Mouse (Mus musculus): ENCODE results near the gene Amh. TPM values are rescaled to one million over a fixed set of nuclear protein-coding genes. Genes with fewer than 3 reads are reported as not detected.

Amh gene
- polyA plus RNA-seq, 1 experiment = 0.62 TPM

DNA sequence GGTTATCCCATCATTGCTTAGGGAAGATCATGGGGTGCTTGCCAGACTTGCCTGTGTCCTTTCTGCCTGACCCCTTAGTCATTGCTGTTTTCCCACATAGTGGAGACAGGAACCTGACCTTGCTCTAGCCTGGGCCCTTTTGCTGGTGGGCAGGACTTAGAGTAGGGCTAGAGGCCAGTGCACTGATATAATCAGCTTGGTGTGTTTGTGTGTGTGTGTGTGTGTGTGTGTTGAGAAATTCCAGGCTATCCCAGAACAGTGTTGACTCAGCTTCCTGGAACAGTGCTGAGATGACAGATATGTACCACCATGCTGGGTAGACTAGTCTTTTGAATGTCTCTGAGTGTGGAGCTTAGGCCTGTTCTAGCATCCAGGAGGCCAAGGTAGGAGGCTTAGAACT is 25.5 kb upstream of the Amh start:
- no peak for DNase-seq
- Histone ChIP-seq H3K4me3 (replicated peaks; ENCODE audit: extremely low read depth, low read depth, low read length) (no peak overlapping the region), H3K4me1 (ENCODE audit: control insufficient read depth, insufficient read depth, low read length) (no peaks in the 10 kb centered on the region)
- TF ChIP-seq CTCF (IDR thresholded peaks at IDR 0.05; ENCODE audit: insufficient read depth, low read length) (no peak), POLR2A (IDR thresholded peaks at IDR 0.05; ENCODE audit: borderline replicate concordance, extremely low read depth, low read depth, low read length) (no peak)

DNA sequence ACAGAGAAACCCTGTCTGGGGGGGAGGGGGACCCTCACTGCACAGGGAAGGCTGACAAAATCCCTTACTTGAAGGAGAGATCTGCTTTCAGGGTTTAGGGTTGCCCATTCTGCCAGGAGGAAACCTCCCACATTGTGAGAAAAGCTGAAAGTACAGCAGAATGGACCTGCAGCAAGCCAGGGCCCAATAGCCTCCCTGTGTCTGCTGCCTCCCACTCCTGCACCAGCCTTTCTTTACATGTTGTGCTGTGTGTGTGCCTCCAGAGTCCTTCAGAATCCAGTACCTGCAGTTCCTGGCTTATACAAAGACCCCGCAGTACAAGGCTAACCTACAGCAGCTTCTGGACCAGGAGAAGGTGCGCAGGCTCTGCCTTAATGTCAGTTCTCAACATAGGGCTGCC is 20.7 kb upstream of the Amh start:
- no peak for TF ChIP-seq CTCF (IDR thresholded peaks at IDR 0.05; ENCODE audit: insufficient read depth, low read length)
- no peak for TF ChIP-seq POLR2A (IDR thresholded peaks at IDR 0.05; ENCODE audit: borderline replicate concordance, extremely low read depth, low read depth, low read length)
- no peak overlapping the region for H3K4me3 ChIP-seq (replicated peaks; ENCODE audit: extremely low read depth, low read depth, low read length)
- 98% methylated on average over 2 of the region's 2 CpGs for WGBS
- DNase-seq = no peak
- no peaks in the 10 kb centered on the region for H3K4me1 ChIP-seq (ENCODE audit: control insufficient read depth, insufficient read depth, low read length)

DNA sequence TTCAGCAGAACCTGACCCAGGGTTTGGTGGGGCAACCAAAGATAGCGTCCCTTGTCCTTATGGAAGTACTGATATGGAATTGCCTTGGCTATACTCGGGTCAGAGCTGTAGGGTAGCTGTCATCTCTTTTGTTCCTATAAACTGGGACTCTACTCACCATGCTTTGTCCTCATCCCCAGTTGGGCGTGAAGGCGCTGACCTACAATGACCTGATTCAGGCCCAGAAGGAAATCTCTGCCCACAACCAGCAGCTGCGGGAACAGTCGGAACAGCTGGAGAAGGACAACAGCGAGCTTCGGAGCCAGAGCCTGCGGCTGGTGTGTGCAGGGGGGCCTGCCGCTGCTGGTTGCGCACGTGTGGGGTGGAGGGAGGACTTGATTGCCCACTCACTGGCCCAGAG is 20.2 kb upstream of the Amh start:
- TF ChIP-seq CTCF (IDR thresholded peaks at IDR 0.05; ENCODE audit: insufficient read depth, low read length) (no peak), POLR2A (IDR thresholded peaks at IDR 0.05; ENCODE audit: borderline replicate concordance, extremely low read depth, low read depth, low read length) (no peak)
- WGBS = 85% methylated on average over 12 of the region's 12 CpGs
- DNase-seq = no peak
- Histone ChIP-seq H3K4me3 (replicated peaks; ENCODE audit: extremely low read depth, low read depth, low read length) (no peak overlapping the region), H3K4me1 (ENCODE audit: control insufficient read depth, insufficient read depth, low read length) (no peaks in the 10 kb centered on the region)

DNA sequence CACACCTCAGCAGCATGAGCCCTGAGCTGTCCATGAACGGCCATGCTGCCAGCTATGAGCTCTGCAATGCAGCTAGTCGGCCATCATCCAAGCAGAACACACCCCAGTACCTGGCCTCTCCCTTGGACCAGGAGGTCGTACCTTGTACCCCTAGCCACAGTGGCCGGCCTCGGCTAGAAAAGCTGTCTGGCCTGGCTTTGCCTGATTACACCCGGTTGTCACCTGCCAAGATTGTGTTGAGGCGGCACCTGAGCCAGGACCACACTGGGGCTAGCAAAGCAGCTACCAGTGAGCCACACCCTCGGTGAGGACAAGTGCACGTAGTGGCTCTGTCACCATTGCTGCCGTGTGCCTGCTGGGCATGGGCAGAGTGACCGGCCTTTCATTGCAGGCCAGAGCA is 19.1 kb upstream of the Amh start:
- no peak overlapping the region for H3K4me3 ChIP-seq (replicated peaks; ENCODE audit: extremely low read depth, low read depth, low read length)
- TF ChIP-seq POLR2A (IDR thresholded peaks at IDR 0.05; ENCODE audit: borderline replicate concordance, extremely low read depth, low read depth, low read length) (no peak), CTCF (IDR thresholded peaks at IDR 0.05; ENCODE audit: insufficient read depth, low read length) (no peak)
- 90% methylated on average over 11 of the region's 11 CpGs for WGBS
- DNase-seq = no peak
- no peaks in the 10 kb centered on the region for H3K4me1 ChIP-seq (ENCODE audit: control insufficient read depth, insufficient read depth, low read length)

DNA sequence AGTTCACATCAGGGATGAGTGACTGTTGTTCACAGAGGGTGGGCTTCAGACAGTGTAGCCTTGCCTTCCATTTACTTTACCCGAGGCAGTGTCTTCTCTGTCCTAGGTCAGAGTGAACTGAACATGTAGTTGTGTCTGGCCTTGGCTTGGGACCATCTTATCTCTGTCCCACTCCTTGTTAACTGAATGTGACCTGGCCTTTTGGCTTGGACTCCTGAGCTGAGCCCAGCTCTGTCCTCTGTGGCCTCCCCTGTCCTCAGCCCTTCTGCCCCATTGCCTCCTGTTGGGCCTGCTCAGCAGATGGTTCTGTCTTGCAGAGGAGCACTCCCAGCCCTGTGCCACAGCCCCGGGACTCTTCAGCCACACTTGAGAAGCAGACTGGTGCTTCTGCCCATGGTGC is 17.5 kb upstream of the Amh start:
- DNase-seq = no peak
- Histone ChIP-seq H3K4me1 (ENCODE audit: control insufficient read depth, insufficient read depth, low read length) (no peaks in the 10 kb centered on the region), H3K4me3 (replicated peaks; ENCODE audit: extremely low read depth, low read depth, low read length) (no peak overlapping the region)
- WGBS = 81% methylated on average over 2 of the region's 2 CpGs
- TF ChIP-seq POLR2A (IDR thresholded peaks at IDR 0.05; ENCODE audit: borderline replicate concordance, extremely low read depth, low read depth, low read length) (no peak), CTCF (IDR thresholded peaks at IDR 0.05; ENCODE audit: insufficient read depth, low read length) (no peak)

DNA sequence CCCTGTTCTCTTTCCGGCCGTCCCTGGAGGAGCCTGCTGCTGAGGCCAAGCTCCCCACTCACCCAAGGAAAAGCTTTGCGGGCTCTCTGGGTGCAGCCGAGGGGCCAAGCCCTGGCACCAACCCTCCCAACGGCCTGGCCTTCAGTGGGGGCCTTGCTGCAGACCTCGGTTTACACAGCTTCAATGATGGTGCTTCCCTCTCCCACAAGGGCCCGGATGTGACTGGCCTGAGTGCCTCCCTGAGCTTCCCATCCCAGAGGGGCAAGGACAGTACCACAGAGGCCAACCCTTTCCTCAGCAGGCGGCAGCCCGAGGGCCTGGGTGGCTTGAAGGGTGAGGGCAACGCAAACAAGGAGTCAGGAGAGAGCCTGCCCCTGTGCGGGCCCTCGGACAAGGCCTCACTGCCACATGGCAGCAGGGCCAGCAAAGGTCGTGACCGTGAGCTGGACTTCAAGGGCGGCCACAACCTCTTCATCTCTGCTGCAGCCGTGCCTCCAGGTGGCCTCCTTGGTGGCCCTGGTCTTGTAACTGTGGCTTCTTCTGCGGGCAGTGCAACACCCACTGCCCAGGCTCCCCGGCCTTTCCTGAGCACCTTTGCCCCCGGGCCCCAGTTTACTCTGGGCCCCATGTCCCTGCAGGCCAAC is 14.2 kb upstream of the Amh start:
- no peaks in the 10 kb centered on the region for H3K4me1 ChIP-seq (ENCODE audit: control insufficient read depth, insufficient read depth, low read length)
- TF ChIP-seq CTCF (IDR thresholded peaks at IDR 0.05; ENCODE audit: insufficient read depth, low read length) = no peak

DNA sequence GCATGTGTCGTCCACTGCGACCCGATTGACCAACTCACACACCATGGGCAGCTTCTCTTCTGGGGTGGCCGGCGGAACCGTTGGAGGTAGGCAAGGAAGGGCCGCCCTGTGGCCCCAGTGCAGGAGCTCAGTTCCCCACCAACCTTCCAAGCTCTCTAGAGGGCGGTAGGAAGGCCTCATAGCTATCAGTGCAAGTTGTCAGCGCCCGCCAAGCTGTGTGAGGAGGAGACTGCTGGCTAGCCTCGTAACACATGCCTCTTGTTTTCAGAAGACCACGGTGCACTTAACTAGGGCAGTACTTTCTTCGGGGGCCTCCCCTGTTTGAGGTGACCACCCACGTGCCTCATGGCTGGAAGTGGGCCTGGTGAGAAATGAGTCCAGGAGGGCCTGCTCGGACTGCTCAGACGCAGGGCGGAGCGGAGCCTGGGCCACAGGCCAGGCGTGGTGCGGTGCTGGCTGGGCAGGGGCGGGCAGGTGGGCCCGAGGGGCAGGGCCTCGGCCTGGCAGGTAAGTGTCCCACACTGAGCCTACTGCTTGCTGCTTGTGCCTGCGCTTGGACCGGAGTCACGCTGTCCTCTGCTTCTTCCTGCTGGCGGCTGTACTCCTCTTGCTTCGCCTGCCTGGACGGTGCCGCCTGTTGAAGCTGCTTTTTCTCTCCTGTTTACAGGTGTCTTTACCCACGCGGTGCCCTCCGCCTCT is 13.4 kb upstream of the Amh start:
- TF ChIP-seq POLR2A (IDR thresholded peaks at IDR 0.05; ENCODE audit: borderline replicate concordance, extremely low read depth, low read depth, low read length) = no peak
- no peak for TF ChIP-seq CTCF (IDR thresholded peaks at IDR 0.05; ENCODE audit: insufficient read depth, low read length)
- DNase-seq = no peak

More for the DNA sequence above, 14.2 kb upstream of the Amh start:
- DNase-seq = no peak
- H3K4me3 ChIP-seq (replicated peaks; ENCODE audit: extremely low read depth, low read depth, low read length) = no peak overlapping the region
- WGBS = 84% methylated on average over 19 of the region's 19 CpGs

DNA sequence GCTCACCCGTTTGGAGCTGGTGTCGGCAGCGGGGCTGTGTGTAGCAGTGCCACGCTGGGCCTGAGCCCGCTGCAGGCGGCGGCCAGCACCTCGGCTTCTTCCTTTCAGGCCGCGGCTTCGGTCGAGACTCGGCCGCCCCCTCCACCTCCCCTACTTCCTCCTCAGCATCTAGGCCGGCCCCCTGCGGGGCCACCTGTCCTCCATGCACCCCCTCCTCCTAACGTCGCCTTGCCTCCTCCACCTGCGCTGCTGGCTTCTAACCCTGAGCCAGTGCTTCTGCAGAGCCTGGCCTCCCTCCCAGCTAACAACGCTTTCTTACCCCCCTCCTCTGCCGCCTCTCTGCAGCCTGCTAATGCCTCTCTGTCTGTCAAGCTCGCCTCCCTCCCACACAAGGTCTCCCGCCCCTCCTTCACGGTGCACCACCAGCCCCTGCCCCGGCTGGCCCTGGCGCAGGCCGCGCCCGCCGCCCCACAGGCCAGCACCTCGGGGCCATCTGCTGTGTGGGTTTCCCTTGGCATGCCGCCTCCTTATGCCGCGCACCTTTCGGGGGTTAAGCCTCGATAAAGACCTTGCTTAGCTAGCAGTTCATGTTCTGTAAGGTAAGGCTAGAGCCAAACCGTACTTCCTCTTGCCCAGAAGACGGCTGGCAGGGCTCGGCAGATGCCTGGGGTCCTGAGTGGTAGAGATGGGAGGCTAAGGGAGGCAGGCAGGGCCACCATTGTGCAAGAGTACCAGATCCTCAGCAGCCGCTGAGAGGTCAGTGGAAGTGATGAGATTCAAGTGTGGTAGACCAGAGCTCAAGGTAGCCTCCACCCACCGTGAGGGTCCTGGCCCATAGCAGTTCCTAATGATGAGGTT is 12.6 kb upstream of the Amh start:
- no peak overlapping the region for H3K4me3 ChIP-seq (replicated peaks; ENCODE audit: extremely low read depth, low read depth, low read length)
- WGBS = 62% methylated on average over 41 of the region's 41 CpGs

More for the DNA sequence above, 13.4 kb upstream of the Amh start:
- Histone ChIP-seq H3K4me3 (replicated peaks; ENCODE audit: extremely low read depth, low read depth, low read length) (no peak overlapping the region), H3K4me1 (ENCODE audit: control insufficient read depth, insufficient read depth, low read length) (0 out of 2 replicates have a peak, but pooled peaks cover under 1% of the 10 kb centered on the region)
- WGBS = 77% methylated on average over 33 of the region's 33 CpGs

DNA sequence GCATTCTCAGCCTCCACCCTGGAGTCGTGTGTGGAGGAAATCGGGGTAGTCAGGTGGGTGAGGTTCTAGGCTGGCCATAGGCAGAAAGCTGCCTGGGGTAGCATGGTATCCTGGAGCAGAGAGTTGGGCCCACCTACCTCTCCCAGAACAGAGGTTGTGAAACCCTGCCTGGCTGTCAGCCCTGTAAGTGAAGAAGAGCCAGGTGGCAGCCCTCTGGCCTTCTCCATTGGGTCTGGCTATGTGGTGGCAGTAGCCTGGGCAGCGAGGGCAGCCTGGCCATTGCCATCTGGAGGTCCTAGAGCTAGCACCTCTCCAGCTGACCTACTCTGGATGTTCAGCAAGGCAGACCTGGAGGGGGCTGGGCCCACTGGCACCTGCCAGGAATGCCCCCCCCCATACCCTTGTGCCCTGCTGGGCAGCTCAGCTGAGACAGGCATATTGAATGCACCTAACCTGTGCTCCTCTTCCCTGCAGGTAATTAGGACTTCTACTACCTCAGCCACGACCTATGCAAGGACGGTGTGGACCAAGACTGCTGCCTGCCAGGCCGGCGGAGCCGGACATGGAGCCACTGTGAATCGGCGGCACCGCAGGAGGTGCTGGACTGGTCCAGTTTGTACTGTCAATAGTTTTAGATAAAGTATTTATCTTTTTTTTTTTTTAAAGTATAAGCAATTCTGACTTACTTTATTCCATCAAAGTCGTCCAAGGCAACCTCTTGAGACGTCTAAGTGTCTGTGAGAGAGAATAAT is 11.8 kb upstream of the Amh start:
- H3K4me3 ChIP-seq (replicated peaks; ENCODE audit: extremely low read depth, low read depth, low read length) = no peak overlapping the region
- WGBS = 85% methylated on average over 13 of the region's 13 CpGs
- H3K4me1 ChIP-seq (ENCODE audit: control insufficient read depth, insufficient read depth, low read length) = peaks cover 8% of the 10 kb centered on the region; the same call in 1 of the 2 replicates
- TF ChIP-seq CTCF (IDR thresholded peaks at IDR 0.05; ENCODE audit: insufficient read depth, low read length) (no peak), POLR2A (IDR thresholded peaks at IDR 0.05; ENCODE audit: borderline replicate concordance, extremely low read depth, low read depth, low read length) (no peak)
- DNase-seq = no peak

More for the DNA sequence above, 12.6 kb upstream of the Amh start:
- no peak for DNase-seq
- peaks cover 8% of the 10 kb centered on the region; the same call in 1 of the 2 replicates for H3K4me1 ChIP-seq (ENCODE audit: control insufficient read depth, insufficient read depth, low read length)
- no peak for TF ChIP-seq POLR2A (IDR thresholded peaks at IDR 0.05; ENCODE audit: borderline replicate concordance, extremely low read depth, low read depth, low read length)
- no peak for TF ChIP-seq CTCF (IDR thresholded peaks at IDR 0.05; ENCODE audit: insufficient read depth, low read length)
